Mouse (Mus musculus): ENCODE measurements around the gene Snx18. TPM values are rescaled to one million over a fixed set of nuclear protein-coding genes. Genes with fewer than 3 reads are reported as not detected.
A peak's percentile ranks its signal among the peaks of the same experiment; 100 is the strongest.

Snx18 gene
- 10 to 100 TPM; 32.7 to 33.7 TPM for total RNA-seq (2021)

DNA sequence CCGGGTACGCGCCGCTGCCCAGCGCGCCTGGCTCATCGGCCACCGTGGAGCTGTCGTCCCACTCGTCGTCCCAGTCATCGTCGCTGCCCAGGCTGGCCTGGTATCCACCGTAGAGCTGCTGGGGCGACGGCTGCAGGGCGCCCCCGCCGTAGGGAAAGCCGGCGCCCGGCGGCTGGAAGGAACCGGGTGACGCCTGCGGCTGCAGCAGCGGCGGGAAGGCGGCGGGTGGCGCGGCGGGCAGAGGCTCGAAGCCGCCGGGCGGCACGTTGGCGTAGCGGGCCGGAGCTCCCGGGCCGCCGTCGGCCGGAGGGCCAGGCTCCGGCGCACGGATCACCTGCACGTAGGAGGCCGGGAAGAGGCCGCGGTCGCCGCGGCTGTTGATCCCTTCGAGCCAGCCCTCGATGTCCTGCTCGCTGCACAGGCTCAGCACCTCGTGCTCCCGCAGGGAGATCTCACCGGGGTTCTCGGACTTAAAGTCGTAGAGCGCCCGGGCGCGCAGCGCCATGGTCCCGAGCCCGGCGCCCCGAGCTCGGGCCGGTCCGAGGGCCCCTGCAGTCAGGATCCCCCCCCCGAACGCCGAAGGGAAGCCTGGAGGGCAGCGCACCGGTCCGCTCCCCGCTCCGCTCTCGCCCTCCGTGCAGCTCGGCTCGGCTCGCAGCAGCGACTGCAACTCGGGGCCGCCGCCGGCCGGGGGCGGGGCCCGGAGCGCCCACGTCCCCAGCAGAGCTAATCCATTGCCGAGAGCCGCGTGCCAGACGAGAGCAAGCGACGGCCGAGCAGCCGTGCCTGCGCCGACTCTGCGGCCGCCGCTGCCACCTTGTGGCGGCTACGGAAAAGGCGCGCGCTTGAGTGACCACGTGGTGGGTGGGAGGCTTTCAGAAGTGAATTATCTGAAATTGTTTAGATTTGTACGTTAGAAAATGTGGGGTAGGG, at the start of gene Snx18:
Gene Snx18, minus strand, starts transcription at position 674 of the 933 bp plus-strand sequence.
- intact Hi-C loops (cut with DNase I): loop anchor here (1.0 to 5.0 kb wide), 6 partner anchors 67 to 571 kb away; partner anchors contain the start of gene Gpx8
- DNase-seq: peak; percentile 94

- DNase-seq: peak in 1 of 2 experiments; percentile 20
- intact Hi-C loops (cut with DNase I): no loop called here
Observed at GRCm38 (mm10) chr13:113663883-113664282, 45.5 kb upstream of the Snx18 start.

DNA sequence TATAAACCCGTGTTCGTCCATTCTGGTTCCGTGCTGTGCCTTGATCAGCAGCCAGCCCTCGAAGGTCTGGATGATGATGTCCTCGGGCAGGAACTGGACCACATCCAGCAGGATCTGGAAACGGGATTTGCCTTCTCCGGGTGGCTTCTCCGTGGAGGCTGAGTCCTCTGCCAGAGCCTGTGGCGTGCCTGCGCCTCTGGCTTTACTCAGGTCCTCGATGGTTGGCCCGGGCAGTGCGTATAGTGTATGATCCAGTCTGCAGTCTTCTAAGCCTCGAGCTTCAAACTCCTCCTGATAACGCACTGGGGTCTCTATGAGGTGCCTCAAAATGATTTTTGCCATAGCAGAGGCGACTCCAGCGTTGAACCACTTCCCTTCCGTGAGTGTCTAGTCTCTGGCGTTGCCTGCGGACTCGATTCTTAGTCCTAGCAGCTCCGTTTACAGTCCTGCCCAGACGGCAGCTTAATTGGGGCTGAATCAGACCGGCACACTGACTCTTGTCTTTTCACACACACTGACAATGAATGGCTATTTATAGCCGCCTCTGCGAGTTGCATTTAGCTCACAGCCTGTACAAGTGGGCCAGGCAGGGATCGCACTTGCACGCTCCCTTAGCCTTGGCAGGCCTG, 44.9 kb upstream of the Snx18 start, which contains the start of gene Hspb3:
Gene Hspb3, minus strand, starts transcription at position 526 of the 629 bp plus-strand sequence.
- intact Hi-C loops (cut with DNase I): no loop called here
- peak; percentile 68 to 75 for DNase-seq

DNA sequence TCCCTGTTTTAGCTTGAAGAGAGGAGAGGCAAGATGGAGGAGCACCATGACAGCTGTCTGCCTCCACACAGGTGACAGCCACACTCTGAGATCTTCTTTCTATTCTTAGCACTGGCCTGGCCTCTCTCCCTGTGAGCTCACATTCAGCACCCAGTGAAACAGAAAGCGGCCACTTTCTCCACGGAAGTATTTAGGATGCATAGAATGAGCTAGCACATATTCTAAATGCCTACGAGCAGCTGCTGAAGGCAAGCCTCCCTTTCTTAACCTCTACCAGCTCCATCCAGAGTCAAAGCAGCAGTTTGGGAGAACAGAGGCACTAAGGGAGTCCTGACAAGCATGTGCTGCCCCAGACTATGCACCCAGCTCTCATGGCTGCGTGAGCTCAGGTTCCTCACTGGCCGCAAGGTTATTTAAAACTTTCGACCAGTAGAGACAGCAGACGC, 43.5 kb upstream of the Snx18 start:
- DNase-seq: peak in 1 of 2 experiments; percentile 48
- intact Hi-C loops (cut with DNase I): no loop called here

DNA sequence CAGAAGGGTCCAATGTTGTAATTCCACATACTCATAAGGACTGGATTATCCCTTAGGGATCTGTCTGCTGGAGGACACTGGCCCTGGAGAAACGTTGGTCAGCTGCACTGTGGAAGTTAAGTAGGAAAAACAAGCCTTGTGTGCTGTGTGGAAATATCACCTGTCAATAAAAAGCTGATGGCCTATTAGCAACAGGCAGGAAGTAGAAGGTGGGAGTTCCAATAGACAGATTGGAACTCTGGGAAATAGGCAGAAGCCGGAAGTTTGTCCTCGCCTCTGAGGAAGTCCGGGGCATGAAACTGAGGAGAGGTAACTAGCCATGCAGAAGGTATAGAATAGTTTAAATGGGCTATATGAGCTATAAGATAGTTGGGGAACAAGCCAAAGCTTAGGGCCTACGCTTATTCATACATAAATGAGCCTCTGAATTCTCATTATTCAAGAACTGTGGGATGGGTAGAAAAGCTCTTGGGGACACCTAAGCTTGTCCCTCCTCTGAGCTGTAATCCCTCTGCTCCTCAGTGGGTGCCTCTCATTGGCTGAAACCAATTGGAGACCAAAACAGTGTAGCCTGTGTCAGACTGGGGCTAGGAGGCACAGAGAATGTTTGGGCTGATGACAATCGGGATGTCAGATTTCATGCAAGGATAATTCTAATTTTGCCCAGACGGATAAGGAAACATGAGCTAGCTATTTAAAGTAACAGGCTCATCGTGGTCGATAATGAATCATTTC, 42.4 kb upstream of the Snx18 start:
- DNase-seq: peak; percentile 51 to 59
- intact Hi-C loops (cut with DNase I): no loop called here

DNA sequence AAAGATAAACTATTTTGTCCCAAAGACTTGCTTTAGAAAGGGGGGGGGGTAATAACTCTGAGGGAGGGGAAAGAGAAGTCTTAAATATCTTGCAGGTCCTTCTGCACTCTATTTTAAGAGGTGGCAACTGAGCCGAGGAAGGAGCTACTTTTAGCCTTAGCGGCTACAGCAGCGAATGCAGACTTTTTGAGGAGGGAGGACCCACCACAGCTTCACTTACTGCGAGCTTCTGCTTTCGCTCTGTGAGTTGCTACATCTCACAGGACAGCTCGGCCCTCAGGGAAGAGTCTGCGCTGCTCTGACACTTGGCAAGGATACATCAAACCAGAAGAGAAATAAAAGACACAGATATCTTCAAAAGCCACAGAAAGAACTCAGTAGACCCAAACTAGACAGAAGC, 38.8 kb upstream of the Snx18 start:
- no peak for DNase-seq
- intact Hi-C loops (cut with DNase I): no loop called here

GRCm38 (mm10) chr13:113656639-113657038, 38.3 kb upstream of the Snx18 start:
- DNase-seq: no peak
- intact Hi-C loops (cut with DNase I): no loop called here

DNA sequence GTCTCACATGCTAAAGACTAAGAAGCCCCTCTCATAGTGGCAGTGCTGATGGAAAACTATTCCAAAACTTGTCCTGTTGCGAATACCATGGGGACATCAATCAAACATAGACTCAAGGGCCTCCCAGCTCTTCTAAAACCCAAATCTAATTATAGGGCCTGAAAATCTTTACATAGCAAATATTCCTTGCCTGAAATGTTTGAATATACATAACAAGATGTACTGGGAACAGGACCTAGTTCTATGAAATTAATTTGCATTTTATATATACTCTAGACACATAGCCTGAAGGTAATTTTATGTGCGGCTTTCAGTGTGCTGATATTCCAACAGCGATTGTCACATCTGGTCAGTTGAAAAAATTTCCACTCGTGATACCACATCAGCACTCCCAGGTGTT, 37.1 kb upstream of the Snx18 start:
- DNase-seq: no peak
- intact Hi-C loops (cut with DNase I): no loop called here

DNA sequence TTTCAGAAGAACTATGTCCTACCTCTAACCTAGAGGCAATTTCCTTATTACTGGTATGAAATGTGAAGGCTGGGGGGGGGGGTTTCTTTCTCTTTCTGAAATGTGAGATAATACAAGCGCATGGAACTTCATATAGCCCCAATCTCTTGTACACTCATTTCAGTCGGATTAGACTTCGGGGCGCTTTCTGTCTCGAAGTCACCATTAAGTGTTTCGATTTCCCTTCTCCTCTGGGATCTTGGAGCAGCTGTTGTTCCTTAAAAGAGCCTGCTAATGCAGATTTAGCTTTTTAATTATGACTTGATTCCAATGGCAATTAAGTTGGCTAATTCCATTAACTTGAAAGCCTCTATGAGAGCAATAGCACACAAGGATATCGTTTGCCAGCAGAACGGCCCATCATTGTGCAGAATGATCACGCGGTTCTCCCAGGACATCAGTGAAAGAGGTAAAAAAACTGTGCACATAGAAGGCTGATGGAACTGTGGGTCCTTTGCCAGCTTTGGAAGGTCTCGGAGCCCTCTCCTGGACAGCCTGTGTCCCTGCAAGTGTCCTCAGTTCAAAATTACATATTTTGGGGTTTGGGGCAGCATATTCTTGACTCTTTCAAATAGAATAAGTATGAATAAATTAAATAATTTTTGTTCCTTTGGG, 22.7 kb upstream of the Snx18 start:
- intact Hi-C loops (cut with DNase I): no loop called here
- DNase-seq: peak in 1 of 2 experiments; percentile 49

DNA sequence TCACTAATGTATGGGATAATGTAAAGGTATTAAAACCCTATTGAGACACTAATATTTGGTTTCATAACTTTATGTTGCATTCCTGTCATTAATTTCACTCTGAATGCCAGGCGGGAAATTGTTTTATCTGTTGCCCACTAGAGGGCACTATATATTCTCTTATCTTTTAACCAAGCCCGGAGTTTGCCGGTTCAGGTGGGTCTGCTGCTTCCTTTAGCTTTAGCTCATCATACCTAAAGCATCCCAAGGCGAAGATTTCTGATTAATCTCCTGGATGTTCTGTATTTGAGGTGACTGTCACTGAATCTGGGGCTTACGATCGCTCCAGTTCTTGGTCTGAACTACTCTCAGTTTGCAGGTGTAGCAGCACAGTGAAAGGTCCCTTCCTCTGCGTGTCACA, 20.6 kb upstream of the Snx18 start:
- peak in 1 of 2 experiments; percentile 43 for DNase-seq
- intact Hi-C loops (cut with DNase I): loop anchor here (1.0 to 2.0 kb wide), 2 partner anchors 30 to 226 kb away; no protein-coding TSS in a partner anchor

DNA sequence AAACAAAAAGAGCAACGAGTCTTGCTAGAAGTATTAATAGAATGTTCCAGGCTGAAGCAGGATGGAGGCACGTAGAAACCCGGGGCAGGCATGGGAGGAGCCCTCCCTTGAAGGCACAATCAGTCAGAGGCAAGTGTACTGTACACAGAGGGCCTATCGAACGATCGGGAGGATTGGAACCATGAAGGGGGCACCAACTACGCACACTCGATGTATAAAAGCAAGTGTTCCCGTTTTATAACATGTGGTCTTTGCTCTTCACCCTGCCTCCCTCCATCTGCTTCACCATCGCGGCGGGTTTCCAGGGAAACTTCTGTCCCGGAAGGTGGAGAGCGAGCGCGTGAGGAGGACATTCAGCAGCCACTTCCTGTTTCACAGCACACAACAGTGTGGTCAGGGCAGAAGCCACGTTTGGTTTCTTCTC, 17.4 kb upstream of the Snx18 start:
- intact Hi-C loops (cut with DNase I): no loop called here

DNA sequence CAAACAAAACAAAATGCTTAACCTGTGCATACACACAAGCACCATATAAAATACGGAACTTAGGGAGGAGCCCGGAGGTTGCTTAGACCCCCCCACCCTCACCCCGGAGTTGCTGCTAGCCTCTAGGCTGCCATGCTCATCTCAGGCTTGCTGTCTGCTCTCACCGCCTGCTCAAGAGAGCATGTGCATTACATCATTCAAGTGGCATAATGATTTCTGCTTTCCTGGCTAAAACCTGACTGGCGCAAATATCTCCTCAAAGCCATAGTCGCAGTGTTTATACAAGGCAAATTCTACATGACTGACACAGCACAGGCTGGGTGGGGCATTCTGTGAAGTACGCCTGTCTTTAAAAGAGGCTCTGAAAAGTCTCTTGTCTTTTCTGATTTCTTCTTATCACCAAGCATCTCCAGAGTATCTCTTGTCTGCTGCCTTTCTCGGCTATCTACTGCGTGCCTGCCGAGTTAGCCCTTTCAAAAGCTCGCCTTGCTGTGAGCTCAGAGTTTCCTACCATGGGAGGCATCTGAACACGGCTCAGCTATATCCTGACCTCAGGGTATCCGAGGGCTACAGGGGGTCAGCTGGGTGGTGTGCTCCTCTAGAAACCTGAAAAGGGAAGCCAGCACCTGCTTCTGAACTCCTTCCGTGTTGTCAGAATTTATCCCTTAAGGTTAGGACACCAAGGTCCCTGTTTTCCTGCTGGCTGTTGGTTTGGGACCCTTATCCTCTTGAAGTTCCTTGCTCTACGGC, 16.5 kb upstream of the Snx18 start:
- no peak for DNase-seq
- intact Hi-C loops (cut with DNase I): no loop called here

More for the DNA sequence above, 17.4 kb upstream of the Snx18 start:
- no peak for DNase-seq

GRCm38 (mm10) chr13:113632506-113632905, 14.1 kb upstream of the Snx18 start:
- intact Hi-C loops (cut with DNase I): no loop called here
- DNase-seq: no peak

DNA sequence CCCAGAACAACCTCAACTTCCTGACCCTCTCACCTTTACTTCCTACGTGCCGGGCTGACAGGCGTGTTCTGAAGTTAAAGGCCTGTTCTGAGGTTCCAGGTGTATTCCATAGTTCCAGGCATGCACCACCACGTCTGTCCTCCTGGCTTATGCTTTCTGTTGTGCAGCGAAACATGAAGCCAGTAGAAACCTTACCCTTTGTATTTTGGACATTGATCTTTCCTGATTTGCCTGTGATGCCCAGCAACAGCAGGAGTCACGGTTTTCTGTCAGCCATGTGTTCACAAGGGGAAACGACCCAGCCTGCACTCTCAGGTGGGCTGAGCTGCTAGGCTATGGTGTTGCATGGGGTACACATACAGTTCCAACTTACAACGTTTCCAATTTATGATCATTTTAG, 9.2 kb upstream of the Snx18 start:
- DNase-seq: no peak
- intact Hi-C loops (cut with DNase I): no loop called here

GRCm38 (mm10) chr13:113622865-113623255, 4.5 kb upstream of the Snx18 start:
- no peak for DNase-seq
- intact Hi-C loops (cut with DNase I): no loop called here

DNA sequence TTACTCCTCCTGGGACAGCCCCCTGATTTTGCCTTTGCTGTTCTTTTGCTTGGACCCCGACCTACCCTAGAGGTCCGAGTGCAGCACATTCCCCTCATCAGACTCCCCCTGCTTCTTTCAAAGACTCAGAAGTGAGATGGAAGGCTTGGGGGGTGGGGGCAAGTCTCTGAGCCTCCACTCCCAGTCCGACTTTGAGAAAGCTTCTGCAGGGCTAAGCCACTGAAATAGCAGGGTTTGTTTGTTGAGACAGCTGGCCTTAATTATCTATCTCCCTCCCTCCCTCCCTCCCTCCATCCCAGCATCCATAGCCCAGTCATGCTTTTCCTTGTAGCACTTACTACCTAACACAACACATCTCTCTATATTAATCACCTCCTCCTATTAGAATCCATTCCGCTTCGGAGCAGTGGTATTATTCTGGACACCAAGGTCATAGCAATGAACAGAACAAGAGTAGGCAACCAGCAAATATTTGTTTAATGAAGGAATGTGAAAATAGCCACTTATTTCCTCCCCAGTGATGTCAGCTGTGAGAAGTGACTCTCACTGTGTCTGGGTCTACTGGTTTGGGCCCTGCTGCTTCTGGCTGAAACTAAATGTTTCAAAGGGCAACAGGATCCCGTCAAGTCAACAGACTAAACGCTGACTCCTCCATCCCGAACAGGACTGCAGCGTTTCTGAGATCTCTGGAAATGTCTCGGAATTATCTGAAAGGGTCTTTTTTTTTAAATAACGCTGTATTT, 3.9 kb upstream of the Snx18 start:
- intact Hi-C loops (cut with DNase I): no loop called here

GRCm38 (mm10) chr13:113619003-113619402, 639 bp upstream of the Snx18 start:
- DNase-seq: no peak
- intact Hi-C loops (cut with DNase I): loop anchor here (5.0 kb wide), 2 partner anchors 182 to 572 kb away; partner anchors contain the start of gene Gpx8

More for the DNA sequence above, 3.9 kb upstream of the Snx18 start:
- DNase-seq: no peak

DNA sequence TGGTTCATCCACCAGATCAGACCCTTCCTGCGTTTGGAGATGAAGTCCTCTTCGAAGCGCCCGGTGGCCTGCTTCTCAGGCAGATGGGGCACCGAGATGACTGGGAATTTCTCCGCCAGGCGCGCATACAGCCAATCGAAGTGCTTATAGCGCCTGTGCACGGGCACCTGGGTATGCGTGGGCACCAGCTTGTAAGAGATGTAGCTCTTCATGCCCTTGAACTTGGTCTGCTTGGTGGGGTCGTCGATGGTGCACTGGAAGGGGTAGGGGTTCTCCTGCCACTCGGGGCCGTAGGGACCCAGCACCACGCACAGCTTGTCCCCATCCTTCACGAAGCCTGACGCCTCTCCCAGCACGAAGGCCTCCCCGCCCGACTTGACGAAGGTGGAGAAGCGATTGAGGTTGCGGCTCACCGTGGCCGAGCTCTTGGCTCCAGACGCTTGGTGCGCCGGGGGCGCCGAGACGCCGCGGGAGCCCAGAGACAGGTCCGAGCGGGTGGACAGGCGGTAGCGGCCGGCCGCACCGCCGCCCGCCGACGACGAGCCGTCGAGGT, 950 bp downstream of the Snx18 start:
- intact Hi-C loops (cut with DNase I): loop anchor here (2.0 to 5.0 kb wide), 3 partner anchors 67 to 570 kb away; partner anchors contain the start of gene Gpx8
- DNase-seq: peak in 1 of 2 experiments; percentile 47

All from heart, postnatal 10 days (tissue).